Mouse (Mus musculus) common myeloid progenitor, adult 5-6 weeks (primary cell): ENCODE data around the gene Olfr410. TPM values are rescaled to one million over a fixed set of nuclear protein-coding genes. Genes with fewer than 3 reads are reported as not detected.

ENCODE experiments used
- ATAC-seq: replicated peaks from 2 replicates; pipeline ENCODE4 v1.8.0; 2016; ENCODE audit warnings: low read depth, mild to moderate bottlenecking, moderate TSS enrichment, inconsistent platforms; ENCODE audit not compliant: poor library complexity, severe bottlenecking
- total RNA-seq: library from RNA; stranded (forward); fragments of 200-1000, 187-1606 nt; gene quantifications from 2 replicates; pipeline ENCODE4 v1.2.3, GENCODE M21; 2017

The Olfr410 gene
- total RNA-seq: not detected in 2 replicates

DNA sequence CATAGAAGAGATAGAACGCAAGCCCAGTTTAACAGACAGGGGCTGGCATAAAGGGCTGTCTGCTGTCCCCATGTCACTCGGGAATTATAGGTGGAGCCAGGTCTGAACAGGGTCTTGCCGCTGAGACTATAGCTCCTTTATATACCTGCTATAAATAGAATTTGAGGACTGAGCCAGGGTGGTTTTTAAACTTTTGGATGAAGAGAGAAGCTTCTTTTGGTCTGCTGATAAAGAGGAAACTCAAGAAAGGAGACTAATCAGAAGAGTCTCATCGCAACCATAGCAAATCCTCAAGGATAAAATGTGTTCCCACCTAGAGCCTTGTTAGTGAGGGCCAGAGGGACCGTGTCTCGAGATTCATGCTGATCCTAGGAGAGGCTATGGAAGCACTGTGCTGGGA, at the start of gene Olfr410:
Gene Olfr410 (minus strand): TSS at position 101 of the 400 bp plus-strand sequence.
- no peak for ATAC-seq

DNA sequence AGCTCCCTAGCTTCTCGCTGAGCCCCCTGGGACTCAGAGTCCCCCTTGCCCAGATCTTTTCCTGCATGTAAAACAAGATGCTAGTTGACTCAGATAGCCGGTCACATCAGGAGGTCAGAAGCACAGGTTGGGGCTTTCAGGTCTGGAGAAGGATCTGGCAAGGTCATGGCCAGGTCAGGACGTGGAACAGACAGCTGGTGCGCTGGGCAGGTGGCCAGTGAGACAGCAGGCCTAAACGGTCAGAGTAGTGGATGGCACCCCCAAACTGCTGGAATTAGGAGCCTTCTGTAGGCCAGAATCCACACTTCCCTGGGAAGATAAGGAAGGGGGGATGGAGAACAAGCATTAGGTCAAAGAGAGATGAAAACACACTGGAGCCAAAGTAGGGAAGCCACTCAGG, 49.4 kb upstream of the Olfr410 start:
- ATAC-seq: no peak

DNA sequence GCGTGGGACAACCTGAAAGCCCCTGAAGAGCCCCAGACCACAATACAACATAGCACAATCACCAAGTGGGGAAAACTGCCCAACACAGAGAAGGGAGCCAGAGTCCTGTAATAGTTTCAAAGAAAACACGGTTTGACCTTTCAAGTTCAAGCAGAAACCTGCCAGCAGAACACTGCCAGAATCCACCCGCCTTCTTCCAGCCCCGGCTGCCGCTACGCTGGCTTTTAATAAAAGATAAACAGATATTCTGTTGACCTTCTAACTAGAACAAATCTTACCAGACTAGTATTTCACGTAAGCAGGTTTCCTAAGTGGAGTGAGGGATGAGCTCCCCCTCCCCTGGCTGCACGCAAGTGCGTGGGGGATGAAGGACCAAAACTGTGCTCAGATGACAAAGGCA, 47.8 kb upstream of the Olfr410 start:
- no peak for ATAC-seq

DNA sequence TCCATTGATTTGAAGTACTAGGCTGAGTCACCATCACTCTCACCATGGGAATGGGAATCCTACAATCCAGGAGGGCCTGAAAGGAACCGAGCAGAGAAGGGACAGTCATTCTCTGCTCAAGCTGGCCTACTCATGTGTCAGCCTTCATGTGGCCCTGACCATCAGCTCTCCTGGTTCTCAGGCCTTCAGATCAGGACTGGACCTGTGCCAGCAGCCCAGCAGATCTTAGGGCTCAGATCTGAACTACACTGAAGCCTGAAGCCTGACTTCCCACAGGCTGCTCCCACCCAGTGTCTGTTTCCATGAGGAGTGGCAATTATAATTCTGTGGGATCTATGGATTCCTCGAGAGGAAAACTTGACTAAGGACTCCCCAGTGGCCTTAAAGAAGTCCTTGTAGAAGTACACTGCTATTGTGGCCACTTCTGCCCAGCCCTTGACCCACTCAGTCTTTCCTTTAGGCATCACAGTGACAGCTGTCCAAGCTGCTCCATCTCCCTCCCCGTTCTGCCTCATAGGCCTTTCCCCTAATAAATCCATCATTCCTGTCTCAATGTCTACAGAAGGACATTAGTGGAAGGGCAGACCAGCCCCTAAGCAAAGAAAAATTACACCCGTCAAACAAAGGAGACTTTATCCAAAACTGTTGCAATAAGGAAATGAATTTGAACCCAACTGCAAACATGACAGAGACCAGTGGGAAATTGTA, 41.5 kb upstream of the Olfr410 start:
- no peak for ATAC-seq

DNA sequence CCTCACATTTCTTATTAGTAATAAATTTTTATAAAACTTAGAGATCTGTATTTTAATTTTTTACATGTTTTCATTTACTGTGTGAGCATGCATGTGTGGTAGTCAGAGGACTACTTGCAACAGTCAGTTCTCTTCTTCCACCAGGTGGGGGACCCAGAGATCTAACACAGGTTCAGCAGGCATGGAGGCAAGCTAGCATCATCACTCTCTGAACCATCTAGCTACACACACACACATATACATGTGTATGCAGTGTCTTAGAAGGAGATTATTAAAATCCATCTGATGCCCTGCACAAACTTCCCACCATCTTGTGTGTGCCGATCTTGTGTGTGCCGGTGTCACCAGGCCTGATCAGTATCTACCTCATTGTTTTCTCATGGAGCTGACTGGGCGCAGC, 39.0 kb upstream of the Olfr410 start:
- ATAC-seq: peak; percentile 90

GRCm38 (mm10) chr11:74371393-74372100, 33.7 kb upstream of the Olfr410 start:
- peak; percentile 69 for ATAC-seq

DNA sequence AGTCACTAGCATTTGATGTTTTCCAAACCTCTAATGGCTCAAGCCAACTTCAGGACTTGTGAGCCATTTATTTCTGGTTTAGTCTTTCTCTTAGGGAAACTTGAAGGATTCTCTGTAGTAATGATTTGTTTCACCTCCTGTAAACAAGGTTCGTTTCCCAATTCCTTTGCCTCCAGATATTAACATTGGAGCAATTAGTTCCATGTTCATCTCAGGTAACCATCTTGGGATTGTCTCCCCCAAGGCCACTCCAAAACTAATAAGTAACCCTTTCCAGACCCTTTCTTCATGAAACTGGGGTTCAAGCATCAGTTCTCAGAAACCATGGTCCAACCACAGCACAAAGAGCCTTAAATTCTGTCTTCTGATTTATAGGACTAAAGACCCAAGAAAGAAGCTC, 23.9 kb upstream of the Olfr410 start, which contains the start of gene Olfr412:
Gene Olfr412 (plus strand): TSS at position 301 of the 400 bp plus-strand sequence.
- no peak for ATAC-seq

- ATAC-seq: no peak
These were observed 14.7 kb upstream of the Olfr410 start, which contains the start of gene Olfr411 for GRCm38 (mm10) chr11:74352550-74352949. Gene Olfr411 (minus strand): TSS chr11:74352650.

DNA sequence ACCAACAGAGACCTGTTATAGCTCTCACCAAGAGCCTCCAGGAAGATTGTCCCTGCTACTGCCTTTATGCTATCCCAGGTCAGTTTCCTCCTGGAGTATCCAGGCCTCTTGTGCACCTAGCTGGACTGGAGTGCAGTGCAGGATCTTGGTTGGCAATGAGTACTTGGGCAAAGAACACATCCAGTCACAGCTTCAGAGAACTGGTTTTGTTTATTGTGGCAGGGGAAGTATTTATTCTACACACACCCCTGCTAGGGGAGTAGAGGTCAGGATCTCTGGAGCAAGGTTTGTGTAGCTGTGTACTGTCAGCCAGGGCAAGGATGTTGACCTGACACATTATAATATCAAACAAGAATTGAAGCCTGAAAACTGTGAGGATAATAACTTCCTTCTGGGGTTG, 9.1 kb downstream of the Olfr410 start:
- no peak for ATAC-seq

- no peak for ATAC-seq
These were observed 11.8 kb downstream of the Olfr410 start for GRCm38 (mm10) chr11:74326044-74326443.

GRCm38 (mm10) chr11:74287256-74287655, 50.6 kb downstream of the Olfr410 start:
- no peak for ATAC-seq

GRCm38 (mm10) chr11:74283436-74283835, 54.4 kb downstream of the Olfr410 start, which contains the start of gene Olfr59:
Gene Olfr59 (plus strand): TSS chr11:74283736.
- no peak for ATAC-seq

Other genes starting within 250 kb of the Olfr410 start
- gene Olfr401, start 224.3 kb downstream of the Olfr410 start, total RNA-seq: not detected in 2 replicates
- gene Olfr402, start 184.5 kb downstream of the Olfr410 start, total RNA-seq: not detected in 2 replicates
- not detected in 2 replicates for gene Olfr403, start 151.8 kb downstream of the Olfr410 start, total RNA-seq
- gene Olfr43, start 126.7 kb downstream of the Olfr410 start, total RNA-seq: not detected in 2 replicates
- not detected in 2 replicates for gene Olfr406, start 78.2 kb downstream of the Olfr410 start, total RNA-seq
- not detected in 2 replicates for gene Olfr59, start 54.3 kb downstream of the Olfr410 start, total RNA-seq
- not detected in 2 replicates for gene Olfr411, start 14.6 kb upstream of the Olfr410 start, total RNA-seq
- gene Olfr412, start 24.0 kb upstream of the Olfr410 start, total RNA-seq: not detected in 2 replicates